Mouse (Mus musculus) hematopoietic stem cell, adult 5-6 weeks (primary cell): Measurements from ENCODE around the gene Ank3. TPM values are rescaled to one million over a fixed set of nuclear protein-coding genes. Genes with fewer than 3 reads are reported as not detected.
A peak's percentile ranks its signal among the peaks of the same experiment; 100 is the strongest.

Experiments used
- ATAC-seq, 2 experiments: fragments of 125-278 bp in 1 of 2; replicated peaks in 1 of 2; 2 replicates each; pipeline ENCODE4 v1.8.0; 2016 to 2017; ENCODE audit warnings: inconsistent platforms in 2 of 2, mild to moderate bottlenecking in 2 of 2, moderate number of reproducible peaks in 2 of 2, low read depth in 1 of 2, moderate TSS enrichment in 1 of 2; ENCODE audit not compliant: low FRiP score in 2 of 2, poor library complexity in 2 of 2, severe bottlenecking in 2 of 2, insufficient read depth in 1 of 2, low TSS enrichment in 1 of 2
- total RNA-seq: library from RNA; stranded (forward); fragments of 172-1452, 232-1000 nt; gene quantifications from 2 replicates; pipeline ENCODE4 v1.2.3, GENCODE M21; 2017

Gene Ank3
- total RNA-seq, 1 experiment from 2014 or later = not detected

DNA sequence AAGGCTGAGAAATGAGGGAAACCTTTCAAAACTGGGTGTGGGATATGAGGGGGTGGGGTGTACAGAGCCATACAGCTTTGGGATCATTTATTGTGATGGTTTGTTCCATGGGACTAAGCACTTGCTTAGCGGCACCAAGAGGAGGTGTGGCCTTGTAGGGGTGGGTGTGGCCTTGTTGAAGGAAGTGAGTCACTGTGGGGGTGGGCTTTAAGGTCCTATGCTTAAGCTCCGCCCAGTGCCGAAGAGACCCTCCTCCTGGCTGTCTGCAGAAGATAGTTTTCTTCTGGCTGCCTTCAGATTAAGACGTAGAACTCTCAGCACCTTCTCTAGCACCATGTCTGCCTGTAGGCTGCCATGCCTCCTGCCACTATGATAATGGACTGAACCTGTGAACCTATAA lies 9.1 kb upstream of the Ank3 start:
- no peak for ATAC-seq

- ATAC-seq = 0 out of 4 replicates have a peak, but pooled peaks of 1 of the 2 experiments have one; percentile 23
These were observed 293 bp upstream of the Ank3 start for GRCm38 (mm10) chr10:69398197-69398762.

DNA sequence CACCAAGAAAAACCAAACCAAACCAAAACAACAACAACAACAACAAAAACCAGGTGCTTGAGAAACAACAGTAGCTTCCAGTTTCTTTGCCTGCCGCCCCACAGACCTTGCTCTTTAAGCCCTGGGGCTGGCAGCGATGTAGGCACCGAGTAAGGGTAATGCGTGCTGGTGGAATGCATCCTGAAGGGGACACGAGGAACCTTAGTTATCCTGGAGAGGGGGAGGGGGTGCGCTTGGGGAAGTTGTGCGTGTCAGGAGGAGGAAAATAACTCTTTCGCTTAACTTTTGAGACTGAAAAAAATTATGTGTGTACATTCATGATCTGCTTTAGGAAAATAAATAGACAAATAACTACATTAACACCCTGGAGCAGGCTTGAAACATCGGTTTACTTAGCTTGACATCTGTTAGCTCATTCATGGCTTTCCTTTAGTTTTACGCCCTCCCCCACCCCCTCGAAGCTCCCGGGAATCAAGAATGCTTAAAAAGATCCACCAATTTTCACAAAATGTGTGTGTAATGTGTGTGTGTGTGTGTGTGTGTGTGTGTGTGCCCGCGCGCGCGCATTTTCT lies 1.3 kb downstream of the Ank3 start:
- ATAC-seq = no peak

- no peak for ATAC-seq
These were observed 6.9 kb downstream of the Ank3 start for GRCm38 (mm10) chr10:69405431-69405830.

GRCm38 (mm10) chr10:69414888-69415287 lies 16.3 kb downstream of the Ank3 start:
- no peak for ATAC-seq

DNA sequence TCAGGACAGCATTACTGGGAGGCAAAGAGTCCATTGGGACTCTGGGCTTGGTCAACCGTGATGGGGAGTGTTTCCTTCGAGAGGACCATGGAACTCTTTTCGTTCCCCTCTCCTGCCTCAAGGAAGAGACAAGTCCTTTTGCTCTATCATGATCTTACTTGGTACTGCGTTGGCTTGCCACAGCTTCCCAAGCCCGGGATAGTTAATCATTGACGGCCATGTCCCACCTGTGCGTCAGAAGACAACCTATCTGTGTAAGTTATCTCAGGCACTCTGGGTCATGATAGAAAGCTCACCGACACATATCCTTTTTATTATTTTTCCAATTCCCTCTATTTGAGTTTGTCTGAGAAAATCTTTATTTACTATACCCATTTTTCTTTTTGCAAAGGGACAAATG lies 20.1 kb downstream of the Ank3 start:
- no peak for ATAC-seq

DNA sequence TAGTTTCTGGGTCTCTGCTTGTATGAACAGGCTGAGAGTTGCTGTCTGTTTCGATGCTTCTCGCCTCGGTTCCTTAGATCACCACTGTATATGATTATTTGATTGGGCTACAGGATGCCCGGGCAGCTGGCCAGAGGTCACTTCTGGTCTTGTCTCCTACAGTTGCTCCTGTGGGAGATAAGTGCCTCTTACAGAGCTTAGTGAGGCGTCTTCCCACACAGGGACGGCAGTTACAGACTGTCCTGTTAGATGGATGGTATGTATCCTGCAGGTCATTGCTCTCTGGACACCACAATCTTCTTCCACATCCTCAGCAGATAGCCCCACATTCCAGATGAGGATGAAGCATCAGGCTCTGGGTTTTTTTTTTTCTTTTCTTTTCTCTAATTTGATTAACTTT lies 21.7 kb downstream of the Ank3 start:
- ATAC-seq = no peak

DNA sequence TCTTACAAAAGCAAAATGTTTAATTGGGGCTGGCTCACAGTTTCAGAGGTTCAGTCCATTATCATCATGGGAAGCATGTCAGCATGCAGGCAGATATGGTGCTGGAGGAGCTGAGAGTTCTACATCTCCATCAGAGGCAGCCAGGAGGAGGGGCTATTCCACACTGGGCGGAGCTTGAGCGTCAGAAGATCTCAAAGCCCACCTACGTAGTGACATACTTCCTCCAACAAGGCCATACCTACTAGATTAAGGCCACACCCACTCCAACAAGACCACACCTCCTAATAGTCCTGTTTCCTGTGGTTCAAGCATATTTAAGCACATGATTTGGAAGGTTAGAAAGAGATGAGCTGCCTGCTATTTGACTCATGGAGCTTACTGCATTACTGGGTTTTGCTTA lies 25.5 kb downstream of the Ank3 start:
- ATAC-seq = no peak

GRCm38 (mm10) chr10:69430138-69430537 lies 31.6 kb downstream of the Ank3 start:
- no peak for ATAC-seq

DNA sequence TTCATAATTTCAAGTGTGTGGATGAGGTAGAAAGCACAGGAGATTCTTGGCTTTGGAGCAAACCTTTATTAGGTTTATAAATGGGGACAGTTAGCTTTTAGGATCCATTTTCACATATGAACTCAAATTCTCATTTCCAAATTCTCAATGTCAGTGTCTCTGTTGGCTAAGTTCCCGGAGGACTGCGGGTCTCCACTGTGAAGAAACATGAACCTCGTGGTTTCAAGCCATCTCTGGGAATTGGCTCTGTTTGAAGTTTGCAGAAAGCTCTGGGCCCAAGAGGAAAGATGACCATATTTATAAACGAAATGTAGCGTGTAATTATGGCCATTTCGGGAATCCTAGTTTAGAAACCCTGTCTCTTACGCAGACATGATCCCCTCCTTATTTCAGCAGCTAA lies 32.5 kb downstream of the Ank3 start:
- no peak for ATAC-seq

DNA sequence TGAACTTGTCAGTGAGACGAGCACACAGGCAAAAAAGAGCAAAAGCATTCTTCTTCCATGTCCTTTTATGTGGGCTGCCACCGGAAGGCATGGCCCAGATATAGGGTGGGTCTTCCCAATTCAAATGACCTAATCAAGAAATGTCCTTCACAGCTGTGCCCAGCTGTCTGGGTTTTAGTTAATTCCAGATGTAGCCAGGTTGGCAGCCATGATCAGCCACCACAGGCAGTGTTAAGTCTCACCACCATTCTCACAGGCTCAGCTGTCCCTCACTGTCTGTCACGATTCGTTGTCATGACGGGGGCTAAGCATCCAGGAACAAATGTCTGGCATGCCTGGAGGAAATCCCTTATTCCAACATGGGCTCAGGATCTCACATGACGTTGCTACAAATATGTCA lies 36.6 kb downstream of the Ank3 start:
- ATAC-seq = no peak

DNA sequence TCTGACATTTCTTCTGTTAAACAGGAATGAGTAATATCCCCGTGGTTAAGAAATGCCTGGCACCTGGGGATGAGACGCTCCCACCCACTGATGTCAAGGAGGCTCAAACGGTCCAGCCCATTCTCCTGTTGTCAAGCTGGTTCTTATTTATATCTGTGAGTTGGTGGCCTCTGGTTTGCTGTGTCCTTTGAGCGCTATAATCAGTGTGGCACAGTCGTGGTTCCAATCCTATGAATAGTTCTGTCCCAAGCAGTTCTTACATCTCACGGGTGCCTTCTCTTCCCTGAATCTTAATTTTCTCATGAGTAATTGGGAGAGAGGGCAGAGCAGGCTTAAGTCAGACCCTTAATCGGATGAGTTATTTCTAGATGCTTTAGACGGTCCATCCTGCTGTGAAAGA lies 40.9 kb downstream of the Ank3 start:
- ATAC-seq = no peak

DNA sequence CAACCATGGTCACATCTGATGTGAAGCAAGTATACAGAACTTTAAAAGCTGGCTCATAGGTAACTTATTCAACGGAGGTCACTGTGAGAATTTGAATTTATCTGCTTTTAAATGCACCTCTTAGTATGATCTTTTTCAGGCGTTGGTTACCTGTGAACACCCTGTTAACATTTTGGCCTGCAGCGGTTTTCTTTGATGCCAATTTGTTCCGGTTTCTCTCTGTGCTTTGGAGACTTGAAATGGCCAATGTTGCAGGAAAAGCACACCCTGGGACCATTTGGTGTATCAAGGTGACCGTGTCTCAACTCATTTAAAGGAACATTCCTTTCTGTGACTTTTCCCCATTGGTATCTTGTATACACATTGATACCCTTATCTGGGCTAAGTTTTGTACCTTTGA lies 46.0 kb downstream of the Ank3 start:
- ATAC-seq = no peak

DNA sequence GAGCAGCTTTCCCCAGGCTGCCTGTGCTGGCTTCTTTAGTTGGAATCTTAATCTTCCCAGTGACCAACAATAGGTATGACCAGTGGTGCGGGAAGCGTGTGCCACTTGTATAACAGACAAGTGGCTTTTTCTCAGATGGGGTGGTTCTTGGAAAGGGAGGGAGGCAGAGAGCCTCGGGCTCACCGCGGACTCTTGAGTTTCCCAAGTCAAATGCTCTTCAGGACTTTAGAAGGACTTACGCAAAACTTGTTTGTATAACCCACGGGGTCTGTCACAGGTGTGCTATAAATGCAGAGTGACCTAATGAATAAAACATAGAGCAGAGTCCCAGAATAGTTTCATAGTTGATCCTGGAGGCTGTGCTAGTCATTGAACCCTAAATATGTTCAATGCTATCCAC lies 47.4 kb downstream of the Ank3 start:
- ATAC-seq = no peak

- ATAC-seq = no peak
These were observed 48.0 kb downstream of the Ank3 start for GRCm38 (mm10) chr10:69446566-69446965.

DNA sequence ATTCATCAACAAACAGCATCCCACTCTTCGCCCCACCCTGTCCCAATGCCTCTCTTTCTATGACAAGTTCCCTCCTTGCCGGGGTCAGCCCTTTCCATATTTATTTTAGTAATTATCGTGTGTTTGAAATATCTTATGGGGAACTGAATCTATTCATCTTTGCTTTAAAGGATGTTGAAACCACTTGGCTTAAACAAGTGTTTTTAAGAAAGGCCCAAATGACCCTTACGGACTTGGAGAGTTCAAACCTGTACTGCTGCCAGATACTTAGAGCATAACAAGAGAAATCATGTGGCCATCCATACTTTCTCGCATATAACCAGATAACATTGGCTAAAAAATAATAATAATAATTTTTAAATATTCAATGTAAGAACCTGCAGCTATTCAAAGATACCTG lies 48.7 kb downstream of the Ank3 start:
- no peak for ATAC-seq

GRCm38 (mm10) chr10:69448174-69448573 lies 49.6 kb downstream of the Ank3 start:
- ATAC-seq = no peak

- no peak for ATAC-seq
These were observed 52.4 kb downstream of the Ank3 start for GRCm38 (mm10) chr10:69451006-69451405.

DNA sequence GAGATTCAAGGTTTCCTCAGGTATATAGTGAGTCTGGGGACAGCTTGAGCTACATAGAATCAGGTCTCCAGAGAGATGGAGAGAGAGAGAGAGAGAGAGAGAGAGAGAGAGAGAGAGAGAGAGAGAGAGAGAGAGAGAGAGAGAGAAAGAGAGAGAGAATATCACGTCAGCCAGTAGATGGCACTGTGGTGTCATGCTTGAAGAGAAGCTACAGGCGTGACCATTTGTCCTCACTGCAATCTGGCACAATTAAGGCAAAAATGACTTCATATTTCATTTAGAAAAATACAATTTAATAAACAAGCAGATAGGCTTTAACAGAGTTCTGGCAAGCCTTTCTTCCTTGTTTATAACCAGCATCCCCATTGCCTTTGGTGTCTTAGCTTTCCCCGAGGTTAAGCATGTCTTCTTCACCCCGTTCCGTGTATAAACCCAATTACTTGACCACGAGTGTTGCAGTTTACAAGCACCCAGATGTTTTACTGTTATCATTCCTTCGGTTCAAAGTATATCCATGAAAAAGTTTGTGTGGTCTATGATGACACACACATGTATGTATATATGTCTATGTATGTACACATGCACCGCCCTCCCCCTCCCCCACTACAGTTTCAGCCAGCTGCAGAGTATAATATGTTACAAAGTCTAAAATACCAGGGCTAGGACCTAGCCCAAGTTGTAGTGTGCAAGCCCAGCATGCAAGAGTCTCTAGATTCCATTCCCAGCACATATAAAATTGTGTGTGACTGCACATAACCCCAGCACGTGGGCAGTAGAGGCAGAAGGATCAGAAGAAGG lies 53.8 kb downstream of the Ank3 start:
- peak; percentile 46 to 53; a peak in 1 of 4 replicates for ATAC-seq
